Mouse (Mus musculus) myocyte (in vitro differentiated cells): ENCODE data around the gene Arntl2. TPM values are rescaled to one million over a fixed set of nuclear protein-coding genes. Genes with fewer than 3 reads are reported as not detected.

Experiments used
- H3K27me3 ChIP-seq: one replicate; pipeline ENCODE4 v1.6.1; 2011; ENCODE audit not compliant: control insufficient read depth, insufficient read depth, insufficient read length
- H3K36me3 ChIP-seq: one replicate; pipeline ENCODE4 v1.6.1; 2011; ENCODE audit not compliant: control insufficient read depth, insufficient read depth
- H3K4me2 ChIP-seq: one replicate; pipeline ENCODE4 v1.6.1; 2011; ENCODE audit warnings: low read depth, control low read depth
- H3K4me3 ChIP-seq: one replicate; pipeline ENCODE4 v1.5.1; 2011; ENCODE audit warnings: mild to moderate bottlenecking, control low read depth, moderate library complexity
- H3K79me2 ChIP-seq: one replicate; pipeline ENCODE4 v1.6.1; 2011; ENCODE audit not compliant: control insufficient read depth, insufficient read depth
- H3ac ChIP-seq: one replicate; pipeline ENCODE4 v1.6.1; 2011; ENCODE audit not compliant: control insufficient read depth, insufficient read length
- CEBPB ChIP-seq: IDR thresholded peaks from 2 replicates; pipeline ENCODE4 v1.6.1; 2011; ENCODE audit warnings: mild to moderate bottlenecking, moderate library complexity; ENCODE audit not compliant: poor library complexity, insufficient read depth, severe bottlenecking
- E2F4 ChIP-seq: IDR thresholded peaks from one replicate; pipeline ENCODE4 v1.6.1; 2011; ENCODE audit warnings: mild to moderate bottlenecking, control low read depth, moderate library complexity; ENCODE audit not compliant: insufficient read depth
- MAX ChIP-seq: IDR thresholded peaks from one replicate; pipeline ENCODE4 v1.6.1; 2011; ENCODE audit warnings: low read depth, mild to moderate bottlenecking, control low read depth
- MYOD1 ChIP-seq, 3 experiments: IDR thresholded peaks; one replicate each; pipeline ENCODE4 v1.6.1; 2011; ENCODE audit warnings: control low read depth in 2 of 3, low read depth in 2 of 3, mild to moderate bottlenecking in 2 of 3, moderate library complexity in 1 of 3; ENCODE audit not compliant: insufficient read length in 2 of 3, control insufficient read depth in 1 of 3
- MYOG ChIP-seq, 3 experiments: IDR thresholded peaks; one replicate each; pipeline ENCODE4 v1.6.1; 2011; ENCODE audit warnings: control low read depth in 2 of 3, low read depth in 2 of 3, mild to moderate bottlenecking in 2 of 3; ENCODE audit not compliant: insufficient read length in 2 of 3, control insufficient read depth in 1 of 3, insufficient read depth in 1 of 3
- POLR2A ChIP-seq: IDR thresholded peaks from one replicate; pipeline ENCODE4 v1.6.1; 2011; ENCODE audit warnings: low read depth, mild to moderate bottlenecking, control low read depth, moderate library complexity; ENCODE audit not compliant: insufficient read length
- POLR2AphosphoS2 ChIP-seq: IDR thresholded peaks from one replicate; pipeline ENCODE4 v1.6.1; 2011; ENCODE audit warnings: low read depth, control low read depth; ENCODE audit not compliant: insufficient read length
- REST ChIP-seq: IDR thresholded peaks from one replicate; pipeline ENCODE4 v1.6.1; 2011; ENCODE audit warnings: mild to moderate bottlenecking, control low read depth, moderate library complexity; ENCODE audit not compliant: insufficient read depth, insufficient read length
- SRF ChIP-seq: IDR thresholded peaks from one replicate; pipeline ENCODE4 v1.6.1; 2011; ENCODE audit warnings: low read depth; ENCODE audit not compliant: control insufficient read depth, insufficient read length
- TCF12 ChIP-seq: IDR thresholded peaks from one replicate; pipeline ENCODE4 v1.6.1; 2011; ENCODE audit warnings: mild to moderate bottlenecking, control low read depth; ENCODE audit not compliant: poor library complexity, insufficient read depth, severe bottlenecking
- TCF3 ChIP-seq: IDR thresholded peaks from one replicate; pipeline ENCODE4 v1.6.1; 2011; ENCODE audit warnings: low read depth, control low read depth; ENCODE audit not compliant: insufficient read length
- USF1 ChIP-seq: IDR thresholded peaks from one replicate; pipeline ENCODE4 v1.6.1; 2011; ENCODE audit warnings: low read depth, mild to moderate bottlenecking, control low read depth, moderate library complexity
- polyA plus RNA-seq: library from polyadenylated mRNA; unstranded; fragments of >200 nt; fragmentation: generic; extraction: Trizol; gene quantifications from one replicate; pipeline ENCODE4 v1.2.1, GENCODE M21; 2012; ENCODE audit warnings: missing spikeins

Gene Arntl2
- polyA plus RNA-seq, 1 experiment: 0.52 TPM

DNA sequence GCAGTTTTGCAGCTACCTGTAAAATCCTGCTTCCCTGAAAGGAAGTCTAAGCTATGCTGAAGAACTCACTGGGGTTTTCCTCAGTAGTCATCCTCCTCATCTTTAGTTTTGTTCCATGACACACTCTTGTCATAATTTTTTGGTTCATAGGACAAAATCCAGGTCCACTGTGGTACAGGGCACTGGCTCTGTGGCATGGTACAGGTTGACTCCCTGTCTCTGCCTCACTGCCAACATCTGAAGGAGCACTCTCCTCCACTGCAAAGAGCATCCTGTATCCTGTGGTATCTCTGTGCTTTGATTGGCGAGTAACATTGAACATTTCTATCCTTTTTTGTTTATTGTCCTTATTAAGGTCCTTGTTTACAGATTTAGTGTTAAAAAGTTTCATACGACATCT, 43.7 kb upstream of the Arntl2 start:
- H3K4me2 ChIP-seq: peak overlapping the region; percentile 46
- no peaks in the 10 kb centered on the region for H3K27me3 ChIP-seq
- no peak for TF ChIP-seq SRF
- no peak for TF ChIP-seq MAX
- TF ChIP-seq POLR2A: no peak
- no peak for TF ChIP-seq USF1
- TF ChIP-seq E2F4: no peak
- no peak for TF ChIP-seq CEBPB
- no peak for TF ChIP-seq REST
- TF ChIP-seq POLR2AphosphoS2: no peak
- no peak for TF ChIP-seq MYOD1 (IDR thresholded peaks at IDR 0.05; ENCODE audit: control insufficient read depth in 1 of 3, insufficient read length in 2 of 3, low read depth in 2 of 3)
- no peak for TF ChIP-seq TCF3
- no peak for TF ChIP-seq MYOG (IDR thresholded peaks at IDR 0.05; ENCODE audit: control insufficient read depth in 1 of 3, insufficient read depth in 1 of 3, insufficient read length in 2 of 3, low read depth in 2 of 3)
- TF ChIP-seq TCF12: no peak
- no peak overlapping the region for H3ac ChIP-seq
- no peak overlapping the region for H3K4me3 ChIP-seq
- H3K79me2 ChIP-seq: peaks cover 8% of the 10 kb centered on the region
- H3K36me3 ChIP-seq: no peaks in the 10 kb centered on the region

- no peaks in the 10 kb centered on the region for H3K36me3 ChIP-seq
- H3K4me3 ChIP-seq: no peak overlapping the region
- H3K27me3 ChIP-seq: no peaks in the 10 kb centered on the region
- TF ChIP-seq SRF (no peak), MYOG (IDR thresholded peaks at IDR 0.05; ENCODE audit: control insufficient read depth in 1 of 3, insufficient read depth in 1 of 3, insufficient read length in 2 of 3, low read depth in 2 of 3) (no peak)
- peaks cover 8% of the 10 kb centered on the region for H3K79me2 ChIP-seq
- peak overlapping the region; percentile 46 for H3K4me2 ChIP-seq
- H3ac ChIP-seq: no peak overlapping the region
Observed at GRCm38 (mm10) chr6:146752612-146753011, 43.2 kb upstream of the Arntl2 start.

- no peaks in the 10 kb centered on the region for H3K36me3 ChIP-seq
- no peaks in the 10 kb centered on the region for H3K27me3 ChIP-seq
- H3K79me2 ChIP-seq: peaks cover 8% of the 10 kb centered on the region
- TF ChIP-seq TCF12: no peak
- no peak for TF ChIP-seq CEBPB
- TF ChIP-seq SRF: no peak
- TF ChIP-seq MYOG (IDR thresholded peaks at IDR 0.05; ENCODE audit: control insufficient read depth in 1 of 3, insufficient read depth in 1 of 3, insufficient read length in 2 of 3, low read depth in 2 of 3): no peak
- TF ChIP-seq USF1: no peak
- no peak for TF ChIP-seq REST
- TF ChIP-seq TCF3: no peak
- no peak for TF ChIP-seq POLR2AphosphoS2
- TF ChIP-seq MAX: no peak
- TF ChIP-seq POLR2A: no peak
- TF ChIP-seq E2F4: no peak
- TF ChIP-seq MYOD1 (IDR thresholded peaks at IDR 0.05; ENCODE audit: control insufficient read depth in 1 of 3, insufficient read length in 2 of 3, low read depth in 2 of 3): no peak
- H3ac ChIP-seq: no peak overlapping the region
- H3K4me2 ChIP-seq: no peak overlapping the region
- no peak overlapping the region for H3K4me3 ChIP-seq
Observed at GRCm38 (mm10) chr6:146753560-146754160, 42.2 kb upstream of the Arntl2 start.

DNA sequence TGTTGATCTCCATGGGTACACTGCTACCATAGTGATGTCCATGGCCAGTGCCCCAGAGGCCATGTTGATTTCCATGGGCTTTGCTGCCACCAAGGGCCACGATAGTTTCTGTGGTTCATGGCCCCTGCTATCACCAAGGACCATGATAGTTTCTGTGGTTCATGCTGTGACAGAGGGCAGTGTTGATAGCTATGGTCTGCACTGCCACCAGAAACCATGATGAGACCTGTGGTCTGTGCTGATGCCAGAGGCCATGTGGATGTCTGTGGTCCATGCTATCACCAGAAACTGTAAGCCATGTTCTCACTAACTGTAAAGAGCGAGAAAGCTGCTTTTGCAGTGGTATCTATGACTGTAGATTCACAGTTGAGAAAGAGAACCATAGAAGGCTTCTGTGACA, 40.7 kb upstream of the Arntl2 start:
- Histone ChIP-seq H3K4me3 (no peak overlapping the region), H3K79me2 (peaks cover 8% of the 10 kb centered on the region), H3K36me3 (no peaks in the 10 kb centered on the region), H3K4me2 (no peak overlapping the region), H3K27me3 (no peaks in the 10 kb centered on the region), H3ac (no peak overlapping the region)
- TF ChIP-seq SRF (no peak), MYOG (IDR thresholded peaks at IDR 0.05; ENCODE audit: control insufficient read depth in 1 of 3, insufficient read depth in 1 of 3, insufficient read length in 2 of 3, low read depth in 2 of 3) (no peak), CEBPB (no peak), REST (no peak), POLR2AphosphoS2 (no peak), MAX (no peak), TCF3 (no peak), USF1 (no peak), TCF12 (no peak), POLR2A (no peak), E2F4 (no peak), MYOD1 (IDR thresholded peaks at IDR 0.05; ENCODE audit: control insufficient read depth in 1 of 3, insufficient read length in 2 of 3, low read depth in 2 of 3) (no peak)

DNA sequence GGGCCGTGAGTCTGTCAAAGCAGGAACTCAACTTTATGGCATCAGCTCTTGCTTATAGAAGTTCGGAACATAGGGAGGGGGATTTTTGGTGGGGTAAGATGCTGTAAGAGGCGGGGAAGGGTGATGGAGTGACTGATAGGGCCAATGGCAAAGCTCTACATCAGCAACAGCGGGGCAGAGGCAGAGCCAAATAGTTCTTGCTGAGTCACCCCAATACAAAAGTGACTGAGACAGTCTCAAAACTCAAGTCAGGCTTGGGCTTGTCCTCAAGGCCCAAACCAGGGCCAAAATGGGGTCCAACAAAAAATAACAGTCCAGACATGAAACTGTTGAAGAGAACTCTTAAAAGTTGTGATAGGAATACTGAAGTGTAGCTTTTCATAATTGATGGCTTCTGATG, 40.2 kb upstream of the Arntl2 start:
- Histone ChIP-seq H3K4me2 (no peak overlapping the region), H3ac (no peak overlapping the region), H3K27me3 (no peaks in the 10 kb centered on the region), H3K79me2 (peaks cover 8% of the 10 kb centered on the region), H3K4me3 (no peak overlapping the region), H3K36me3 (no peaks in the 10 kb centered on the region)
- TF ChIP-seq POLR2A: no peak
- no peak for TF ChIP-seq CEBPB
- TF ChIP-seq POLR2AphosphoS2: no peak
- no peak for TF ChIP-seq REST
- TF ChIP-seq MAX: no peak
- TF ChIP-seq USF1: no peak
